Mouse (Mus musculus) erythroid progenitor cell, adult 5-6 weeks (primary cell): ENCODE measurements around the gene 1700067K01Rik. TPM values are rescaled to one million over a fixed set of nuclear protein-coding genes. Genes with fewer than 3 reads are reported as not detected.
"Not testable (repeated sequence)": the region's sequence is repeated elsewhere in the genome, so short reads cannot be mapped to it uniquely, and the experiment has no call there.

Experiments used
- ATAC-seq: replicated peaks from 2 replicates; pipeline ENCODE4 v1.8.0; 2016; ENCODE audit warnings: moderate number of reproducible peaks, mild to moderate bottlenecking, moderate TSS enrichment, inconsistent platforms; ENCODE audit not compliant: poor library complexity, low FRiP score, severe bottlenecking
- total RNA-seq, 2 experiments: library from RNA; stranded (forward) in 1 of 2; stranded (reverse) in 1 of 2; fragments of 150-400 nt in 1 of 2; fragments of 186-747, 209-891 nt in 1 of 2; gene quantifications; 2 replicates each; pipeline versions ENCODE4 v1.2.3 to v1.2.4; 2015 to 2017; ENCODE audit warnings: low replicate concordance in 2 of 2

The 1700067K01Rik gene
- total RNA-seq, 2 experiments from 2014 or later: 4.7 to 10.5 TPM

DNA sequence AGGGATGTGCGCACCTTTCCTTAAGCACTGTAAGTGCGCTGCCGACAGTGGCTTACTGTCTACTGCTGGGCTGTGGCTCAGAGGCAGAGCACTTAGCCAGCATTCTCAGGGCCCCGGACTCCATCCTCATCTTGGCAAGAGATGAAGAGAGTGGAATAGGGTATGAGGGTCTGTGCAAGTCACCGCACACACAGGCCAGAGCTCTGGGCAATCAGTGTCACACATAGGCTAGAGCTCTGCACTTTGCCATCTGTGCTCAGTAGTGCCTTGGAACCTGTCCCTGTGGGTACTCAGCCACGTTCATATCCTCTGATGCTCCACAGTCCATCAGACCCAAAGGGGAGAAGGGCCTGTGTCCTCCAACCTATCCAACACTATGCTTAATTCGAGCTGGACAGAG is 19.8 kb upstream of the 1700067K01Rik start:
- no peak for ATAC-seq

- no peak for ATAC-seq
Observed at GRCm38 (mm10) chr8:83982449-83982848, 18.9 kb upstream of the 1700067K01Rik start.

DNA sequence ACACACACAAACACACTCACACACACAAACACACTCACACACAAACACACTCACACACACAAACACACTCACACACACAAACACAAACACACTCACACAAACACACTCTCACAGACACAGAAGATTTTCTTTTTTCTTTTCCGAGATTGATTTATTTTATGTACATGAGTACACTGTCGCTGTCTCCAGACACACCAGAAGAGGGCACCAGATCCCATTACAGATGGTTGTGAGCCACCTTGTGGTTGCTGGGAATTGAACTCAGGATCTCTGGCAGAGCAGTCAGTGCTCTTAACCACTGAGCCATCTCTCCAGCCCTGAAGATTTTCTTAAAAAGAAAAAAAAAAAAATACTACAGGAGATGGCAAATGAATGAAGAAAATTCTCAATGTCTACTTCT is 18.1 kb upstream of the 1700067K01Rik start:
- not testable (repeated sequence) for ATAC-seq

GRCm38 (mm10) chr8:83989243-83989642 is 12.1 kb upstream of the 1700067K01Rik start:
- no peak for ATAC-seq

- no peak for ATAC-seq
Observed at GRCm38 (mm10) chr8:83990170-83990569, 11.1 kb upstream of the 1700067K01Rik start.

DNA sequence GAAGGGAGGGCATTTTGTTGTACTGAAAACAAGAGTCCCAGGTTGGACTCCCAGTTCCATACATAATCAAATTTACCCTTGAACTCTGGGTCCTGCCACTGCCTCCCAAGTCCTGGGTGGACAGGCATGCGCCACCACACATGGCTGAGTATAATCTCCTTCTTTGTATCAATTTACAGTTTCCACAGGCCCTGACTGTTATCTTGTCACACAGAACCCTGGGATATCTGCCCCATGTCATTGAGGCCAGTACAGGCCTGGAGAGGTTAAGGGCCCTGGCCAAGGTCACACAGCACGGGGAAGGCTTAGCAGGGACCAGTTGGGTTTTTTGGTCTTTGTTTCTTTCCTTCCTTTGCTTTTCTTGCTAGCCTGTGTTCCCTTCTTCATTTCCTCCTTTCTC is 8.8 kb upstream of the 1700067K01Rik start:
- ATAC-seq: peak; percentile 56

GRCm38 (mm10) chr8:83994030-83994429 is 7.3 kb upstream of the 1700067K01Rik start:
- ATAC-seq: no peak

DNA sequence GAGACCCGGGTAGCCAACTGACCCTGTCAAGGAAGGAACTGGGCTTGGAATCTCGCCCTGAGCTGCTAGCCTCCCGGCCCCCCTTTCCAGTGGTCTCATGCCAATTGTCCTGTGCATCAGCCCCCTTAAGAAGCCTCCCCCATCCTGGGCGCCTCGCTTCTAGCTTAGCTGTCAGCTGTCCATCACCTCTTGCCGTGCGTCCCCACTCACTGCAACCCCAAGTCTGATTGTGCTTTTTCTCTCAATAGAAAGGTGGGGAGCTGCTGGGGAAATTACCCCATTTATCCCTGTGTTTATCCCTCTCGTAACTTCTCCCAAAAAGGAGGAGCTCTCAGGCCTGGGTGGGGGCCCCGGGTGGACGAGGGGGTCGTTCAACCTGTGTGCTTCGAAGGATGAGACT is 5.3 kb upstream of the 1700067K01Rik start:
- no peak for ATAC-seq

DNA sequence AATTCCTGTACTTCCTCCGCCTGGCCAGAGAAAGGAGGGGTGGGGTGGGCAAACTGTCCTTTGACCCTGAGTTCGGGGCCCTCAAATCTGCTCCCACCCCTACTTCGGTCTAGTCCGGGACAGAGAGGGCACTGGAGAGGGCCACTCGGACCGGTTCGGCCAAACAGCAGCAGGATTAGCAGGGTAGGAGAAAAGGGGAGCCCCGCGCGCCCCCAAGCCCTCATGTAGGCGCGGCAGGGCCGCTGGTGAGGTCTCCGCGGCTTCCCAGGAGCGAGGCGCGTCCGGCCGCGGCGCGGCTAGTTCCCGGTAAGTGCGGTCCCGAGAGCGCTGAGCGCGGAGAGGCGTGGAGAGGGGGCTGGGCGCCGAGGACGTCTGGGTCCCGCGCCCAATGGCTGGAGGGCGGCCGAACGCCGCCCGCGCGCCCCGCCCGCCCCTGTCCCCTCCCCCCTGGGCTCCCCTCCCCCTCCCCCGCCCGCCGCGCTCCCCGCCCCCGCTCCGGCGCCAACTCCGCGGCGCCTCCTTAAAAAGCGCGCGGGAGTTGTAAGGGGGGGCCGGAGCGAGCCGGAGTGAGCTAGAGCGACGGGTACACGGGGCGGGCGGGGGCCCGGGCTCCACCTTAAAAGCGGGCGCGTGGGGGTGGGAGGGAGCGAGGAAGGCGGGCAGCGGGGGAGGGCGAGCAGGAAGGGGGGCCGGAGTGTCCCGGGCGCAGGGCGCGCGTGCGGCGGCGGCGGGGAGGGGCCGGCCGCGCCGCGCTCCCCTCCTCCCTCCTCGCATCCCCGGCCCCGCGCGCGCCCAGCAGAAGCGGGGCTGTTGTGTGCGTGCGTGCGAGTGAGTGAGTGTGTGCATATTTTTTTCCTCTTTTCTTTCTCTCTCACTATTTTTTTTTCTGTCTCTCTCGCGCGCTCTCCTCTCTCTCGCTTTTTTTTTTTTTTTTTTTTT is 4.5 kb upstream of the 1700067K01Rik start:
- ATAC-seq: peak; percentile 86

DNA sequence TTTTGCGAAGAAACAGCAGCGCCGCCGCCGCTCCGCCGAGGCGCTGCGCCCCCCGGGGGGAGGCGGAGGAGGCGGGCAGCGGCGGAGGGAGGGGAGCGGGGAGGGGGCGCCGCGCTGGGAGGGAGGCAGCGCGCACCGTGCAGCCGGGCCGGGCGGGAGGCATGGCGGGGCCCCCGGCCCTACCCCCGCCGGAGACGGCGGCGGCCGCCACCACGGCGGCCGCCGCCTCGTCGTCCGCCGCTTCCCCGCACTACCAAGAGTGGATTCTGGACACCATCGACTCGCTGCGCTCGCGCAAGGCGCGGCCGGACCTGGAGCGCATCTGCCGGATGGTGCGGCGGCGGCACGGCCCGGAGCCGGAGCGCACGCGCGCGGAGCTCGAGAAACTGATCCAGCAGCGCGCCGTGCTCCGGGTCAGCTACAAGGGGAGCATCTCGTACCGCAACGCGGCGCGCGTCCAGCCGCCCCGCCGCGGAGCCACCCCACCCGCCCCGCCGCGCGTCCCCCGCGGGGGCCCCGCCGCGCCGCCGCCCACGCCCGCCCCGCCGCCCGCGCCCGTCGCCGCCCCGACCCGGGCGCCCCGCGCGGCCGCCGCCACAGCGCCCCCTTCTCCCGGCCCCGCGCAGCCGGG is 3.7 kb upstream of the 1700067K01Rik start, which contains the start of gene Samd1:
Samd1 (plus strand) TSS at position 162 of the 631 bp plus-strand sequence.
- no peak for ATAC-seq

DNA sequence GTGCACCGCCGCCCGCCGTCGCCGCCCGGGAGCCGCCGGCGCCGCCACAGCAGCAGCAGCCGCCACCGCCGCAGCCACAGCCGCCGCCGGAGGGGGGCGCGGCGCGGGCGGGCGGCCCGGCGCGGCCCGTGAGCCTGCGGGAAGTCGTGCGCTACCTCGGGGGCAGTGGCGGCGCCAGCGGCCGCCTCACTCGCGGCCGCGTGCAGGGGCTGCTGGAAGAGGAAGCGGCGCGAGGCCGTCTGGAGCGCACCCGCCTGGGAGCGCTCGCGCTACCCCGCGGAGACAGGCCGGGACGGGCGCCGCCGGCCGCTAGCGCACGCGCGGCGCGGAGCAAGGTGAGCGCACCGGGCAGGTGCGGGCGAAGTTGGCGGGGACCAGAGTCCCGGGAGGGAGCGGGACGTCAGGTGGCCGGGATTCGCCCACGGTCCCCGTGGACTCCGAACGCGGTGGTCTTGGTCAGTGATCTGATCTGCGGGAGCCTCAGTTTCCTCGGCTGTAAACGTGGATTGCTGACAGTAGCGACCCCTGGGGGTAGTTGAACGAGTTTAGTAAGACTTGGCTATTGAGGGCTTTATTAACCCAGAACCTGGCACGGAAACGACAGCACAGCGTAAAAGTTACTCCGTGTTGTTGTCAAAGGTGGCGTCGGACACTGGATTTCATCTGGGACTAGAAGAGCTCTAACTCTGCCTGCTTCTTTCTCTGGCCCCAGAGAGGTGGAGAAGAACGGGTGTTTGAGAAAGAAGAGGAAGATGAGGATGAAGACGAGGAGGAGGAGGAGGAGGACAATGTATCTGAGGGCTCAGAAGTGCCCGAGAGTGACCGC is 2.9 kb upstream of the 1700067K01Rik start:
- peak; percentile 41 for ATAC-seq

- ATAC-seq: no peak
Observed at GRCm38 (mm10) chr8:83999057-83999705, 2.1 kb upstream of the 1700067K01Rik start.

- no peak for ATAC-seq
Observed at GRCm38 (mm10) chr8:83999825-84000224, 1.5 kb upstream of the 1700067K01Rik start.

DNA sequence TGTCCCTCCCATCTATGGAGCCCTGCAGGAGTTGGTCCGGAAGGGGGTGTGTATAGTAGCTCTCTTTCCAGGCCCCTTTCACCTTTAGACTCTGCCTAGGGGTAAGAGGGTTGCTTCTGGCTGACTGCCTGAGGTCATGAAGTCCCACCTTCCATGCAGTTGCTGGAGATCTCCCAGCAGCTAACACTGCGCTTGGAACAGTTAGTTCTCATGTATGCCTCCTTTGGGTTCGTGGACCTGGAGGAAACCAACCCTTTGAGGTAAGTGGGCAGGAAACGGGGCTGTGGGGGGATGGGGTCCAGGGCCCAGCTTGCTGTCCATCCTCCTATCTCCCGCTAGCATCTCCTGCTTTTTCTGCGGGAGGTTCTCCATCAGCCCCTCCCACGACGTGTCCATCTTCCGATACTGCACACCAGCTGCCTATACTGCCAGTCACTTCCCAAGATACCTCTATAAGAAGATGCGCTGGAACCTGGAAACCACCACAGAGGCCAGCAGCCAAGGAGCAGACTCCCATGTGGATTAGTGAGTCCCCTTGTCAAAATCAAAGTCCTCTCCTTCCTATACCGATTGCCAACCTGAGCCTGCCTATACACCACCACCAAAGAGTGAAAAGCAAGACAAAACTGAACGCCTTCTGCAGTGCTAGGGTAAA is 1.8 kb downstream of the 1700067K01Rik start:
- no peak for ATAC-seq

DNA sequence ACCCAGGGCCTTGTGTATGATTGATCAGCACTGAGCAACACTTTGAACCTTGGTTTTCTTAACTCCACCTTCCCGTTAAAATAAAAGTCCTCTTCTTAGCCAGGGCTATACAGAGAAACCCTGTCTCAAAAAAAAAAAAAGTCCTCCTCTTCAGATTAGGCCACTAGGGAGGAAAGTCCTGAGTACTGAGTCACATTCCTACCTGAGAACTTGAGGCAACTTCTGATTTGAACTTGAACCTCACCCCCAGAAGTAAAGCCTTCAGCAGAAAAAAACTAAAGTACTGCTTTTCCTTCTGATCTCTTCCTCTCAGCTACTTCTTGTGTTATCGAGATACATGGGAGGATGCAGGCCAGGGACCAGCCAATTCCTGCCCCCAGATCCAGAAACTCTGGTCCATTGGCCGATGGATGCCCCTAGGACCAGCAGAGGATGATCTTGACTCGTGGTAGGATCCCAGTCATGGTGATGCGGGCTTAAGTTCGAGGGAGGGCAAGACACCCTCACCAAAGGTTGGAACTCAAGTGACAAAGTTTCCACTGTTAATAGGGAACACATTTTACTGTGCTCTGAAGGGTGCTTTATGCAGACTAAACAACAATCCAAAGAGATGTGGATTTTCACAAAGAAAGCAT is 2.4 kb downstream of the 1700067K01Rik start:
- no peak for ATAC-seq

DNA sequence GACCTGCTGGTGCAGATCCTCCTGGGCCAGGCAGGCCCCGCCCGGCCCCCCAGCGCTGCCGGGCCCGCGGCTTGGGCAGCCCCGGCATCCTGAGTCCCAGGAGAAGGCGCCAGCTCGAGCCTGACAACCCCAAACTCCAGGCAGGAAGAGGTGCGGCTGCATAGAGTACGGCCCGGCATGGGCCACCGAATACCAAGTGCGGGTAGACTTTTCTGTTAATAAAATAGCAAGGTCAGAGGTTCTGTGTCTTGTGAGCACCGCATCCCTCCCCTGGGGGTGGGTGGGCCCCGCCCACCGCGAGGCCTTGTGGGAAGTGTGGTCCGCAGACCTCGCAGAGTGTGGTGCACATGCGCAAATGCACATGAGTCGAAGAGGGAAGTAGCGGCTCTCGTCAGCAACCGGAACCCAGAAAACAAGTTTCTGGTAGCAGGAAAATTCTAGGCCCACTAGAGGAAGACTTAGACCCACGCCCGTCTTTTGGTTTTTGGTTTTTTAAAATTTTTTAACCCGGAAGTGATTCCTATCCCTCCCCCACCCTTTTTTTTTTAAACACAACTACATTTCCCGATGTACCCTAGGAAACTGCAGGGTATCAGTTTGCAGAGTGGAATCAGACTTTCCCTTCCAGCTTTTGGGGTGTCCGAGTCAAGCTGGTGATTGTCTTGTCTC is 3.4 kb downstream of the 1700067K01Rik start:
- peak; percentile 98 for ATAC-seq

GRCm38 (mm10) chr8:84005502-84005901 is 4.2 kb downstream of the 1700067K01Rik start:
- ATAC-seq: not testable (repeated sequence)

- ATAC-seq: no peak
Observed at GRCm38 (mm10) chr8:84008362-84008761, 7.1 kb downstream of the 1700067K01Rik start.
